Mouse (Mus musculus) mouse embryonic stem cell (cell line): ENCODE data around the gene Snd1.

Source experiments
- in situ Hi-C, 2 experiments: fragments of 300-500 bp; cut with MboI; formaldehyde crosslinking; loops; 1 replicate in 1 of 2; 3 replicates in 1 of 2; pipeline ENCODE4 v1.14.3; 2019 to 2020; ENCODE audit warnings: low sequenced_read_pairs in 2 of 2, low pct_unique_long_range_greater_than_20kb in 1 of 2, mixed read lengths in 1 of 2; ENCODE audit not compliant: unreplicated experiment in 1 of 2

Gene Snd1

GRCm38 (mm10) chr6:28980750-28981584, 506.0 kb downstream of the Snd1 start:
- in situ Hi-C loops = no loop called here

- in situ Hi-C loops = no loop called here
Measured at GRCm38 (mm10) chr6:28981585-28981948, 506.6 kb downstream of the Snd1 start.

DNA sequence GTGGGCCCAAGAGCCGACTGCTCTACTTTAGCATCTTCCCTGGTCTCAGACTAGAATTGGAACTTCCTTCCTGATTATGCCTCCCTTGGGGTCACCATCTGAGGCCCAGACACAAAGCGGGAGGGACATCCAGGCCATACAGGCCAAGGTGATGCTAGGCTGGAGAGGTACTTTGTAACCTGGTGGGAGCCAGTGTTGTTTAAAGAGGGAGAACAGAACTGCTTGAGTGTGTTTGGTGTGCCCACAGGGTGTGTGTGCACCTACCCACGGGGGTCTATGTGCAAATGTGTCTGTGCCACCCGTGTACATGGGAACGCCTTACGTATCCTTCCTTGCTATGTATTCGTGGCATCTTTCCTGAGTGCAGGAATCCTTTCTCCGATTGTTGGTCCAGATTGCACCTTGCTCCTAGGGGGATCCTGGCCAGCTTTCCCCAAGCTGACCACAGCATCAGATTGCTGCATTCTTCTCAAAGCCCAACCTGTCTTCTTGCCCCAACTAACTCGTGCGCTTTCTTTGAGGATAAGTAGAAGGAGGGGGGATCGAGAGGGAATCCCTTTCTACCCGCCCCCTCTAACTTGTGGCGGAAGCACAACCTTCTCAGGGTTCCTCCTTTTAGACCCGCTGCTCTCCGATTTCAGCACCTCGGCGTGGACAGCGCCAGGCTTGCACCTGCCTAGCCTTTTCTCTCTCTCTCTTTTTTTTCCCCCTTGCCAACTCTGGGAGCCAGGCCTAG, 507.2 kb downstream of the Snd1 start:
- in situ Hi-C loops = no loop called here

GRCm38 (mm10) chr6:28982817-28983216, 507.9 kb downstream of the Snd1 start:
- in situ Hi-C loops = no loop called here
